ENCODE assay signal across 9 mouse cellular contexts in genomic region chr4:129020454-129020853, GRCm38 (mm10). TPM values are rescaled to one million over a fixed set of nuclear protein-coding genes. Genes with fewer than 3 reads are reported as not detected.
DNase-seq lines count a peak whose midpoint lies in the region; ATAC-seq and TF ChIP-seq lines count a peak whose summit lies in the region.
"Had no signal": no experiment of that assay in that cellular context is flagged by ENCODE, and none has a peak within 500 bp of the region (broad histone marks: within the 10 kb centered on the region; RNA-seq: fewer than 3 reads in every experiment).

No protein-coding gene starts in this region.

- TF ChIP-seq CTCF in lung, adult 2 months (IDR thresholded peaks at IDR 0.05; ENCODE audit: insufficient read depth, low read length) = no peak
- no peak for TF ChIP-seq CTCF in small intestine, adult 2 months (IDR thresholded peaks at IDR 0.05; ENCODE audit: extremely low read depth, insufficient read length, insufficient replicate concordance, low read depth, low read length)
- TF ChIP-seq CTCF in thymus, adult 2 months (IDR thresholded peaks at IDR 0.05; ENCODE audit: borderline replicate concordance, control insufficient read depth, extremely low read depth, insufficient read depth, low read length, poor library complexity) = no peak

- H3K9ac ChIP-seq in liver, embryonic 16.5 days (ENCODE audit: low read depth, low read length) = no peak overlapping the region
- no peak overlapping the region for H3K9ac ChIP-seq in liver, embryonic 12.5 days
- H3K9ac ChIP-seq: stomach, embryonic 15.5 days had no signal

- H3K27ac ChIP-seq in liver, embryonic 16.5 days (ENCODE audit: low read length) = no peak overlapping the region
- no peak overlapping the region for H3K27ac ChIP-seq in liver, embryonic 12.5 days
- H3K27ac ChIP-seq in small intestine, adult 2 months (ENCODE audit: insufficient read depth, low read depth, low read length) = peak overlapping the region; percentile 9; the same call in 1 of the 2 replicates
- H3K27ac ChIP-seq in thymus, adult 2 months (ENCODE audit: control insufficient read depth, insufficient read depth, low read length) = no peak overlapping the region
- H3K27ac ChIP-seq: stomach, embryonic 15.5 days had no signal

- intact Hi-C loops in gastrocnemius, postnatal 36 days (cut with DNase I) = no loop called here

- peak; percentile 54 for ATAC-seq in liver, embryonic 16.5 days (ENCODE audit: low read depth)
- no peak for ATAC-seq in liver, embryonic 12.5 days

- H3K4me3 ChIP-seq in liver, embryonic 16.5 days (ENCODE audit: low read depth, low read length) = no peak overlapping the region
- H3K4me3 ChIP-seq in liver, embryonic 12.5 days = no peak overlapping the region
- no peak overlapping the region for H3K4me3 ChIP-seq in lung, adult 2 months (replicated peaks; ENCODE audit: extremely low read depth, low read depth, low read length)
- H3K4me3 ChIP-seq in small intestine, adult 2 months (ENCODE audit: low read depth, low read length) = no peak overlapping the region
- no peak overlapping the region for H3K4me3 ChIP-seq in thymus, adult 2 months (ENCODE audit: control insufficient read depth, insufficient read depth, low read length)
- H3K4me3 ChIP-seq: stomach, embryonic 15.5 days had no signal

- no peak for TF ChIP-seq POLR2A in lung, adult 2 months (IDR thresholded peaks at IDR 0.05; ENCODE audit: borderline replicate concordance, extremely low read depth, low read depth, low read length)
- TF ChIP-seq POLR2A in small intestine, adult 2 months (IDR thresholded peaks at IDR 0.05; ENCODE audit: low read depth, low read length) = no peak
- no peak for TF ChIP-seq POLR2A in thymus, adult 2 months (IDR thresholded peaks at IDR 0.05; ENCODE audit: control insufficient read depth, extremely low read depth, insufficient read depth, low read length, poor library complexity)

- peak; percentile 86 for DNase-seq in cerebellum, adult 11-12 months
- peak; percentile 94 to 95 for DNase-seq in gastrocnemius, postnatal 36 days
- peak; percentile 92 for DNase-seq in kidney, postnatal 10 days
- DNase-seq in lung, adult 2 months = peak; percentile 62
- DNase-seq in thymus, adult 2 months = no peak

- H3K27me3 ChIP-seq in liver, embryonic 16.5 days (ENCODE audit: control insufficient read depth, insufficient read depth, low read depth, low read length) = no peaks in the 10 kb centered on the region
- peaks cover 44% of the 10 kb centered on the region for H3K27me3 ChIP-seq in liver, embryonic 12.5 days (replicated peaks)
- no peaks in the 10 kb centered on the region for H3K27me3 ChIP-seq in small intestine, adult 2 months (ENCODE audit: control insufficient read depth, insufficient read depth, low read length)
- no peaks in the 10 kb centered on the region for H3K27me3 ChIP-seq in thymus, adult 2 months (ENCODE audit: control insufficient read depth, insufficient read depth, low read length)
- H3K27me3 ChIP-seq: stomach, embryonic 15.5 days had no signal

- H3K4me2 ChIP-seq in liver, embryonic 16.5 days (ENCODE audit: low read depth, low read length) = no peak overlapping the region
- H3K4me2 ChIP-seq in liver, embryonic 12.5 days = no peak overlapping the region
- H3K4me2 ChIP-seq: stomach, embryonic 15.5 days had no signal

- no peaks in the 10 kb centered on the region for H3K9me3 ChIP-seq in liver, embryonic 16.5 days (replicated peaks; ENCODE audit: control insufficient read depth, low read length)
- H3K9me3 ChIP-seq in liver, embryonic 12.5 days (replicated peaks) = no peaks in the 10 kb centered on the region
- H3K9me3 ChIP-seq: stomach, embryonic 15.5 days had no signal

- H3K4me1 ChIP-seq in liver, embryonic 16.5 days (ENCODE audit: control insufficient read depth, low read depth, low read length) = peaks cover 14% of the 10 kb centered on the region
- H3K4me1 ChIP-seq in liver, embryonic 12.5 days = peaks cover 13% of the 10 kb centered on the region; the same call in 1 of the 2 replicates
- H3K4me1 ChIP-seq in lung, adult 2 months (ENCODE audit: control insufficient read depth, insufficient read depth, low read length) = peaks cover 11% of the 10 kb centered on the region
- peaks cover 13% of the 10 kb centered on the region for H3K4me1 ChIP-seq in small intestine, adult 2 months (ENCODE audit: control insufficient read depth, insufficient read depth, insufficient read length, low read length)
- peaks cover 7% of the 10 kb centered on the region; the same call in 1 of the 2 replicates for H3K4me1 ChIP-seq in thymus, adult 2 months (replicated peaks; ENCODE audit: control insufficient read depth, insufficient read depth, low read length)

- H3K36me3 ChIP-seq in liver, embryonic 16.5 days (ENCODE audit: control insufficient read depth, insufficient read depth) = no peaks in the 10 kb centered on the region
- no peaks in the 10 kb centered on the region for H3K36me3 ChIP-seq in liver, embryonic 12.5 days
- H3K36me3 ChIP-seq in small intestine, adult 2 months (ENCODE audit: control insufficient read depth, insufficient read depth, low read length) = no peaks in the 10 kb centered on the region
- H3K36me3 ChIP-seq in thymus, adult 2 months (ENCODE audit: control insufficient read depth, insufficient read depth, low read length) = no peaks in the 10 kb centered on the region
- H3K36me3 ChIP-seq: stomach, embryonic 15.5 days had no signal

- WGBS in liver, embryonic 16.5 days (ENCODE audit: insufficient replicate concordance) = 57% methylated on average over 6 of the region's 6 CpGs
- 62% methylated on average over 6 of the region's 6 CpGs for WGBS in liver, embryonic 12.5 days (ENCODE audit: insufficient replicate concordance)
- WGBS in lung, adult 2 months = 45% methylated on average over 6 of the region's 6 CpGs
- 22% methylated on average over 6 of the region's 6 CpGs for WGBS in small intestine, adult 2 months
- 55% methylated on average over 6 of the region's 6 CpGs for WGBS in thymus, adult 2 months

RNA-seq across cellular contexts. Expression of gene Ak2, which starts 28.7 kb away (rescaled TPM):
- 106 and 116 TPM in 2 replicates for polyA plus RNA-seq in liver, embryonic 16.5 days (2015; fragmentation: Nextera tagmentation; extraction: Ambion mirVana)
- polyA plus RNA-seq in liver, embryonic 12.5 days (2016; fragmentation: Nextera tagmentation; extraction: Ambion mirVana) = 176 and 179 TPM in 2 replicates
- 10 to 100 TPM; 28.1 to 34.1 TPM for total RNA-seq in gastrocnemius, postnatal 36 days (2021)
- polyA plus RNA-seq in lung, adult 2 months (2012; rRNA removed) = 22.6 and 24.2 TPM in 2 replicates
- 42.5 and 79.2 TPM in 2 replicates for polyA plus RNA-seq in small intestine, adult 2 months (2012; rRNA removed)
- 60.0 and 60.1 TPM in 2 replicates for polyA plus RNA-seq in thymus, adult 2 months (2012; rRNA removed)

RNA-seq across cellular contexts. Expression of gene Rnf19b, which starts 37.6 kb away (rescaled TPM):
- 3.9 and 4.4 TPM in 2 replicates for polyA plus RNA-seq in liver, embryonic 16.5 days (2015; fragmentation: Nextera tagmentation; extraction: Ambion mirVana)
- polyA plus RNA-seq in liver, embryonic 12.5 days (2016; fragmentation: Nextera tagmentation; extraction: Ambion mirVana) = 7.1 TPM in 2 replicates
- 10 to 100 TPM; 20.3 to 22.7 TPM for total RNA-seq in gastrocnemius, postnatal 36 days (2021)
- 51.1 and 70.7 TPM in 2 replicates for polyA plus RNA-seq in lung, adult 2 months (2012; rRNA removed)
- 99.3 and 218 TPM in 2 replicates for polyA plus RNA-seq in small intestine, adult 2 months (2012; rRNA removed)
- 74.1 and 82.3 TPM in 2 replicates for polyA plus RNA-seq in thymus, adult 2 months (2012; rRNA removed)

RNA-seq across cellular contexts. Expression of gene Azin2, which starts 58.2 kb away (rescaled TPM):
- polyA plus RNA-seq in liver, embryonic 16.5 days (2015; fragmentation: Nextera tagmentation; extraction: Ambion mirVana) = 0.71 and 0.76 TPM in 2 replicates
- 2.0 and 2.5 TPM in 2 replicates for polyA plus RNA-seq in liver, embryonic 12.5 days (2016; fragmentation: Nextera tagmentation; extraction: Ambion mirVana)
- 1 to 10 TPM; 2.2 to 2.6 TPM for total RNA-seq in gastrocnemius, postnatal 36 days (2021)
- 46.2 and 49.4 TPM in 2 replicates for polyA plus RNA-seq in lung, adult 2 months (2012; rRNA removed)
- polyA plus RNA-seq in small intestine, adult 2 months (2012; rRNA removed) = 2.3 and 3.2 TPM in 2 replicates
- 6.9 and 7.6 TPM in 2 replicates for polyA plus RNA-seq in thymus, adult 2 months (2012; rRNA removed)
